Mouse (Mus musculus) heart, embryonic 14.5 days (tissue): ENCODE measurements around the gene Tmem171. TPM values are rescaled to one million over a fixed set of nuclear protein-coding genes. Genes with fewer than 3 reads are reported as not detected.

ENCODE experiments used
- ATAC-seq: fragments of 200-750 bp; cut with Nextera tagmentation; 2 replicates; pipeline ENCODE4 v1.8.0; 2017; ENCODE audit warnings: low read depth, moderate TSS enrichment; ENCODE audit not compliant: insufficient number of reproducible peaks, insufficient read depth, low FRiP score
- H3K27ac ChIP-seq, 2 experiments: fragments of 200-500 bp in 1 of 2; fragments of 300-500 bp in 1 of 2; sonication (generic) in 1 of 2; replicated peaks in 1 of 2; 2 replicates each; pipeline ENCODE4 v1.5.1; 2012 to 2014; ENCODE audit warnings: low read depth in 2 of 2, low read length in 2 of 2, control low read depth in 1 of 2, mild to moderate bottlenecking in 1 of 2, mixed read lengths in 1 of 2; ENCODE audit not compliant: control insufficient read depth in 1 of 2, insufficient read depth in 1 of 2
- H3K27me3 ChIP-seq: fragments of 300-500 bp; sonication (generic); 2 replicates; pipeline ENCODE4 v1.6.1; 2014; ENCODE audit warnings: mild to moderate bottlenecking, low read length, control low read depth; ENCODE audit not compliant: control insufficient read depth, insufficient read depth
- H3K36me3 ChIP-seq: fragments of 300-500 bp; sonication (generic); 2 replicates; pipeline ENCODE4 v1.6.1; 2014; ENCODE audit warnings: mild to moderate bottlenecking, control low read depth, low read length, mixed read lengths; ENCODE audit not compliant: control insufficient read depth, insufficient read depth
- H3K4me1 ChIP-seq, 2 experiments: fragments of 200-500 bp in 1 of 2; fragments of 300-500 bp in 1 of 2; sonication (generic) in 1 of 2; 2 replicates each; pipeline ENCODE4 v1.6.1; 2012 to 2014; ENCODE audit warnings: low read length in 2 of 2, control low read depth in 1 of 2, mixed read lengths in 1 of 2; ENCODE audit not compliant: control insufficient read depth in 2 of 2, insufficient read depth in 2 of 2
- H3K4me2 ChIP-seq: fragments of 300-500 bp; sonication (generic); 2 replicates; pipeline ENCODE4 v1.6.1; 2014; ENCODE audit warnings: mild to moderate bottlenecking, low read length
- H3K4me3 ChIP-seq, 2 experiments: fragments of 200-500 bp in 1 of 2; fragments of 300-500 bp in 1 of 2; sonication (generic) in 1 of 2; 2 replicates each; pipeline ENCODE4 v1.5.1; 2012 to 2014; ENCODE audit warnings: low read length in 2 of 2, mild to moderate bottlenecking in 2 of 2, control low read depth in 1 of 2, low read depth in 1 of 2, moderate library complexity in 1 of 2; ENCODE audit not compliant: control insufficient read depth in 1 of 2, insufficient read depth in 1 of 2
- H3K9ac ChIP-seq: fragments of 300-500 bp; sonication (generic); 2 replicates; pipeline ENCODE4 v1.6.1; 2014; ENCODE audit warnings: mild to moderate bottlenecking, low read length
- H3K9me3 ChIP-seq: fragments of 300-500 bp; sonication (generic); 2 replicates; pipeline ENCODE4 v1.6.1; 2016; ENCODE audit warnings: low read length, control low read depth; ENCODE audit not compliant: control insufficient read depth
- WGBS: fragments of 180-500 bp; shearing (Covaris S2); extraction: QIAGEN DNeasy Blood & Tissue Kit; methylation state at CpG from one replicate; pipeline ENCODE4 v1.1.7; 2014; 5-methylcytosine and 5-hydroxymethylcytosine counted together
- polyA plus RNA-seq: library from polyadenylated mRNA; unstranded; fragments of >200 nt; fragmentation: Nextera tagmentation; extraction: Ambion mirVana; gene quantifications from 2 replicates; pipeline ENCODE4 v1.2.1, GENCODE M21; 2014

The Tmem171 gene
- polyA plus RNA-seq, 1 experiment from 2014 or later = 2.1 TPM

GRCm38 (mm10) chr13:98693316-98693715 is 1.3 kb downstream of the Tmem171 start:
- Histone ChIP-seq H3K4me1 (peaks cover 22 to 30% of the 10 kb centered on the region in 2 experiments), H3K36me3 (no peaks in the 10 kb centered on the region), H3K4me2 (no peak overlapping the region), H3K9me3 (no peaks in the 10 kb centered on the region), H3K27me3 (peaks cover 11% of the 10 kb centered on the region), H3K9ac (no peak overlapping the region), H3K27ac (no peak overlapping the region), H3K4me3 (no peak overlapping the region)
- ATAC-seq = no peak
- WGBS = 91% methylated on average over 11 of the region's 11 CpGs

GRCm38 (mm10) chr13:98691956-98692515 is 2.6 kb downstream of the Tmem171 start:
- H3K27ac ChIP-seq = no peak overlapping the region
- 95% methylated on average over 13 of the region's 13 CpGs for WGBS
- H3K4me3 ChIP-seq = no peak overlapping the region
- H3K9ac ChIP-seq = no peak overlapping the region
- H3K4me1 ChIP-seq = peaks cover 22 to 30% of the 10 kb centered on the region in 2 experiments
- peaks cover 11% of the 10 kb centered on the region; the same call in 1 of the 2 replicates for H3K27me3 ChIP-seq
- no peaks in the 10 kb centered on the region for H3K36me3 ChIP-seq
- no peak overlapping the region for H3K4me2 ChIP-seq
- no peak for ATAC-seq
- no peaks in the 10 kb centered on the region for H3K9me3 ChIP-seq

GRCm38 (mm10) chr13:98690886-98691285 is 3.7 kb downstream of the Tmem171 start:
- no peaks in the 10 kb centered on the region for H3K9me3 ChIP-seq
- no peak overlapping the region for H3K4me2 ChIP-seq
- H3K36me3 ChIP-seq = no peaks in the 10 kb centered on the region
- WGBS = 86% methylated on average over 11 of the region's 11 CpGs
- no peak overlapping the region for H3K27ac ChIP-seq
- no peak for ATAC-seq
- no peak overlapping the region for H3K9ac ChIP-seq
- peaks cover 11% of the 10 kb centered on the region; the same call in 1 of the 2 replicates for H3K27me3 ChIP-seq
- peaks cover 19 to 29% of the 10 kb centered on the region in 2 experiments for H3K4me1 ChIP-seq
- H3K4me3 ChIP-seq = no peak overlapping the region

- Histone ChIP-seq H3K9ac (no peak overlapping the region; the same call in 1 of the 2 replicates), H3K4me1 (peaks cover 12 to 17% of the 10 kb centered on the region in 2 experiments), H3K9me3 (no peaks in the 10 kb centered on the region), H3K4me2 (peak overlapping the region; percentile 50), H3K27ac (peak overlapping the region; percentile 48 to 70; a peak in 3 of 4 replicates), H3K36me3 (no peaks in the 10 kb centered on the region), H3K27me3 (peaks cover 11% of the 10 kb centered on the region; the same call in 1 of the 2 replicates), H3K4me3 (peak overlapping the region in 1 of 2 experiments; percentile 2; a peak in 1 of 4 replicates)
- ATAC-seq = no peak
- 14% methylated on average over 11 of the region's 11 CpGs for WGBS
These were observed 4.9 kb downstream of the Tmem171 start for GRCm38 (mm10) chr13:98689605-98690290.

- H3K9ac ChIP-seq = no peak overlapping the region
- H3K36me3 ChIP-seq = no peaks in the 10 kb centered on the region
- WGBS = 65% methylated on average over 9 of the region's 9 CpGs
- no peak for ATAC-seq
- no peaks in the 10 kb centered on the region for H3K27me3 ChIP-seq
- H3K4me1 ChIP-seq = peaks cover 12 to 14% of the 10 kb centered on the region in 2 experiments
- H3K4me3 ChIP-seq = no peak overlapping the region
- H3K27ac ChIP-seq = no peak overlapping the region
- H3K4me2 ChIP-seq = no peak overlapping the region
- 0 out of 2 replicates have a peak, but pooled peaks cover 3% of the 10 kb centered on the region for H3K9me3 ChIP-seq
These were observed 6.7 kb downstream of the Tmem171 start for GRCm38 (mm10) chr13:98687931-98688330.

- WGBS = 62% methylated on average over 8 of the region's 9 CpGs
These were observed 10.3 kb downstream of the Tmem171 start for GRCm38 (mm10) chr13:98684144-98684900.

GRCm38 (mm10) chr13:98683412-98683811 is 11.2 kb downstream of the Tmem171 start:
- H3K4me2 ChIP-seq = no peak overlapping the region
- no peaks in the 10 kb centered on the region for H3K27me3 ChIP-seq
- H3K9me3 ChIP-seq = 0 out of 2 replicates have a peak, but pooled peaks cover 3% of the 10 kb centered on the region
- no peak for ATAC-seq
- H3K4me3 ChIP-seq = no peak overlapping the region
- H3K27ac ChIP-seq = no peak overlapping the region
- H3K9ac ChIP-seq = no peak overlapping the region
- peaks cover 5 to 12% of the 10 kb centered on the region in 2 experiments; a peak in 3 of 4 replicates for H3K4me1 ChIP-seq
- no peaks in the 10 kb centered on the region for H3K36me3 ChIP-seq
- 83% methylated on average over 2 of the region's 2 CpGs for whole genome bisulfite sequencing

More at GRCm38 (mm10) chr13:98684144-98684900, 10.3 kb downstream of the Tmem171 start:
- Histone ChIP-seq H3K9me3 (0 out of 2 replicates have a peak, but pooled peaks cover 3% of the 10 kb centered on the region), H3K4me1 (peaks cover 8 to 9% of the 10 kb centered on the region in 2 experiments), H3K27me3 (no peaks in the 10 kb centered on the region), H3K36me3 (no peaks in the 10 kb centered on the region), H3K4me3 (no peak overlapping the region), H3K27ac (no peak overlapping the region), H3K4me2 (no peak overlapping the region), H3K9ac (no peak overlapping the region)
- ATAC-seq = no peak
